ENCODE assay signal across 15 mouse cellular contexts in genomic region chr3:142186551-142186950, GRCm38 (mm10).
"Had no signal": no experiment of that assay in that cellular context is flagged by ENCODE, and none has a peak within 500 bp of the region (broad histone marks: within the 10 kb centered on the region; RNA-seq: fewer than 3 reads in every experiment).

No protein-coding gene starts in this region.

- H3K4me1 ChIP-seq: midbrain, embryonic 10.5 days; midbrain, embryonic 12.5 days; neural tube, embryonic 12.5 days; stomach, embryonic 15.5 days had no signal

- H3K9ac ChIP-seq: lung, embryonic 14.5 days; midbrain, embryonic 12.5 days; neural tube, embryonic 12.5 days; stomach, embryonic 15.5 days had no signal

- DNase-seq: lung, adult 18-20 months; lung, embryonic 14.5 days; lung, postnatal 4 days; midbrain, embryonic 14.5 days; right cerebral cortex, postnatal 14 days; thymus, adult 2 months; thymus, postnatal 25 days; thymus, postnatal 4 days had no signal

- H3K27ac ChIP-seq: midbrain, embryonic 10.5 days; midbrain, embryonic 12.5 days; neural tube, embryonic 12.5 days; stomach, embryonic 15.5 days; stomach, postnatal 0 days had no signal

- ATAC-seq: midbrain, embryonic 16.5 days had no signal

- H3K4me3 ChIP-seq: midbrain, embryonic 10.5 days; midbrain, embryonic 12.5 days; myocyte; neural tube, embryonic 12.5 days; stomach, embryonic 15.5 days had no signal

- H3K9me3 ChIP-seq: midbrain, embryonic 10.5 days; midbrain, embryonic 12.5 days; neural tube, embryonic 12.5 days; stomach, embryonic 15.5 days had no signal

- H3K4me2 ChIP-seq: lung, embryonic 14.5 days; midbrain, embryonic 12.5 days; neural tube, embryonic 12.5 days; stomach, embryonic 15.5 days had no signal

- H3K27me3 ChIP-seq: midbrain, embryonic 12.5 days; neural tube, embryonic 12.5 days; stomach, embryonic 15.5 days had no signal

- H3K36me3 ChIP-seq: midbrain, embryonic 10.5 days; midbrain, embryonic 12.5 days; neural tube, embryonic 12.5 days; stomach, embryonic 15.5 days had no signal
